19 mouse cellular contexts compared by ENCODE assay signal in the genomic region with DNA sequence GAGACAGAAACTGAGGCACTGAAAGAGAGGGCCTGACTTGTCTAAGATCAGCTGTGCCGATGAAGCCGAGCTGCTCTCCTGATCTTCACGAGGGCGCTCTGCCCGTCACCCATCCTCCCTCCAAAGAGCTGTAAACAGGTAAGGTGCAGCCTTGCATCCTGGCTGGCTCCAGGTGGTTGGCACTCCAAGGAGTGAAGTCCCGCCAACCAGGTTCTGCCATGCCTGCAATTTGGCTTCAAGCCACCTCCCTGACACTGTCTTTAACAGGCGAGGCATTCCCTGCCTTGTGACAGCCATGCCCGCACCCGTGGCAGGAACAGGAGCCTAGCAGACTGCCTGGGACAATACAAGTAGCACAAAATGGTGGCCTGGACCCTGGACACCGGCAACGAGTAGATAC. TPM values are rescaled to one million over a fixed set of nuclear protein-coding genes. Genes with fewer than 3 reads are reported as not detected.
DNase-seq lines count a peak whose midpoint lies in the region; ATAC-seq and TF ChIP-seq lines count a peak whose summit lies in the region.
"Had no signal": no experiment of that assay in that cellular context is flagged by ENCODE, and none has a peak within 500 bp of the region (broad histone marks: within the 10 kb centered on the region; RNA-seq: fewer than 3 reads in every experiment).

No protein-coding gene starts in this region.

- TF ChIP-seq POLR2A in lung, adult 2 months (IDR thresholded peaks at IDR 0.05; ENCODE audit: borderline replicate concordance, extremely low read depth, low read depth, low read length): no peak

- ATAC-seq in cerebellum, adult (ENCODE audit: insufficient number of reproducible peaks, low FRiP score, low TSS enrichment): peak; percentile 56; the same call in 1 of the 2 replicates
- ATAC-seq: forebrain, embryonic 13.5 days; hindbrain, embryonic 16.5 days; intestine, postnatal 0 days had no signal

- no peak for DNase-seq in cerebellum, postnatal 4 days (ENCODE audit: low spot score in 2 of 2)
- DNase-seq in urinary bladder, postnatal 14 days (ENCODE audit: low spot score): peak; percentile 13
- no peak for DNase-seq in urinary bladder, adult 18-20 months (ENCODE audit: low spot score in 2 of 2)
- DNase-seq in cerebellum, postnatal 25 days: peak; percentile 81 to 86
- DNase-seq in large intestine, adult 2 months (ENCODE audit: low read depth, low spot score): peak; percentile 76
- DNase-seq in frontal cortex, postnatal 36 days (ENCODE audit: low spot score in 2 of 2): no peak
- no peak for DNase-seq in lung, adult 2 months
- DNase-seq: adrenal gland, postnatal 10 days; liver, embryonic 13.5 days; lung, embryonic 14.5 days; right cerebral cortex, postnatal 14 days; spleen, adult 18-20 months had no signal

- no peak for TF ChIP-seq CTCF in lung, adult 2 months (IDR thresholded peaks at IDR 0.05; ENCODE audit: insufficient read depth, low read length)

- 49% methylated on average over 11 of the region's 11 CpGs for WGBS in large intestine, adult 2 months
- WGBS in lung, adult 2 months: 83% methylated on average over 11 of the region's 11 CpGs

- no peak overlapping the region for H3K4me3 ChIP-seq in lung, adult 2 months (replicated peaks; ENCODE audit: extremely low read depth, low read depth, low read length)
- H3K4me3 ChIP-seq: forebrain, embryonic 13.5 days; heart, embryonic 15.5 days; limb, embryonic 13.5 days; liver, embryonic 13.5 days; midbrain, embryonic 12.5 days had no signal

- no peaks in the 10 kb centered on the region; the same call in 1 of the 2 replicates for H3K4me1 ChIP-seq in lung, adult 2 months (ENCODE audit: control insufficient read depth, insufficient read depth, low read length)
- H3K4me1 ChIP-seq: forebrain, embryonic 13.5 days; limb, embryonic 13.5 days; midbrain, embryonic 12.5 days had no signal

RNA-seq across cellular contexts. Expression of gene Stpg1, which starts 8.2 kb away (rescaled TPM):
- polyA plus RNA-seq in large intestine, adult 2 months (2012; rRNA removed): 0.21 TPM in 2 replicates
- 1.3 and 1.4 TPM in 2 replicates for polyA plus RNA-seq in lung, adult 2 months (2012; rRNA removed)
- polyA plus RNA-seq: limb, embryonic 13.5 days; liver, embryonic 13.5 days had no signal

RNA-seq across cellular contexts. Expression of gene Nipal3, which starts 8.5 kb away (rescaled TPM):
- polyA plus RNA-seq in large intestine, adult 2 months (2012; rRNA removed): 25.5 and 32.8 TPM in 2 replicates
- polyA plus RNA-seq in lung, adult 2 months (2012; rRNA removed): 58.2 and 84.6 TPM in 2 replicates

RNA-seq across cellular contexts. Expression of gene Rcan3, which starts 52.7 kb away (rescaled TPM):
- polyA plus RNA-seq in large intestine, adult 2 months (2012; rRNA removed): 7.7 and 8.4 TPM in 2 replicates
- 13.6 and 14.3 TPM in 2 replicates for polyA plus RNA-seq in lung, adult 2 months (2012; rRNA removed)

Comparison
In these comparisons a context has a peak if more than half of its experiments do, and no peak if none do; other contexts are left out.
1. DNase-seq: peak in urinary bladder, postnatal 14 days (single experiment), cerebellum, postnatal 25 days (2 of 2) and large intestine, adult 2 months (single experiment); none in cerebellum, postnatal 4 days (0 of 2), urinary bladder, adult 18-20 months (0 of 2), frontal cortex, postnatal 36 days (0 of 2) and lung, adult 2 months (single experiment).